Mouse (Mus musculus): ENCODE results near the gene Caln1.

The Caln1 gene

DNA sequence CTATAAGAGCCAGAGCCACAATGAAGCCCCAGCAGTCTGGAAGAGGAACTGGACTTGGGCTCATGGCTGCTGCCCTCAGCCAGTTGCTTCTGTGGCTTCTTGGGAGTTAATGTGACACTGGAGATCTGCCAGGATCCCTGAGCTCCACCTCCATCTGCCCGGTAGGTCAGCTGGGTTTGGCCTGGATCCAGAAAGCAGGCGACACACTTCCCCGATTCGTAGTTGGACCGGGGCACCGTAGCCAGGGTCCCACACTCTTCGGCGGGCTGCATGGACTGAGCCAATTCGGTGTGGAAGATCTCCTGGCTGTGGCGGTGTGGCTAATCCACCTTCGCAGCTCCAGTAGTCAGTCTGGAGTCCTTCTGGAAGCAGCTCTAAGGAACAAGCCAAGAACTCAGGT lies at the start of gene Caln1:
TSS of gene Caln1 (plus strand) at position 219 of the 400 bp plus-strand sequence.
- DNase-seq (ENCODE audit: low spot score) = no peak

GRCm38 (mm10) chr5:130319783-130320182 lies 49.5 kb upstream of the Caln1 start:
- DNase-seq (ENCODE audit: low spot score) = no peak

DNA sequence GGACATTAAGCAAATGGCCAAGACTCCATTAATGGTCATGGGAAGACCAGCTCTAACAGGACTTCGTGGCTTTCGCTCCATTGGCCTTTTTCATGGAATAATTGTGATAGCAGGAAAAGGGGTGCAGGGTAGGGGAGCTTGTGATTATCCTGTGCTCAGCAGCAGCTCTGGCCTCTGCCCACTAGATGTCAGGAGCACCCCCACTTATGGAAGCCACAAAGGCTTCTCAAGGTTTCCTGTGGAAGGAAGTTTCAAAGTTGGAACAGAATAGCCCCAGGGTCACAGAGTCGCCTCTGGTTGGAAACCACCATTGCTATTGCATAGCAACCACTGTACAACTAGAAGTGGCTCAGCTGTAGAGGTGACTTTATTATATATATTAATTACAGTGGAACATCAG lies 48.8 kb upstream of the Caln1 start:
- DNase-seq (ENCODE audit: low spot score) = no peak

GRCm38 (mm10) chr5:130325486-130325885 lies 43.8 kb upstream of the Caln1 start:
- DNase-seq (ENCODE audit: low spot score) = no peak

- no peak for DNase-seq (ENCODE audit: low spot score)
These were observed 41.5 kb upstream of the Caln1 start for GRCm38 (mm10) chr5:130327615-130328263.

DNA sequence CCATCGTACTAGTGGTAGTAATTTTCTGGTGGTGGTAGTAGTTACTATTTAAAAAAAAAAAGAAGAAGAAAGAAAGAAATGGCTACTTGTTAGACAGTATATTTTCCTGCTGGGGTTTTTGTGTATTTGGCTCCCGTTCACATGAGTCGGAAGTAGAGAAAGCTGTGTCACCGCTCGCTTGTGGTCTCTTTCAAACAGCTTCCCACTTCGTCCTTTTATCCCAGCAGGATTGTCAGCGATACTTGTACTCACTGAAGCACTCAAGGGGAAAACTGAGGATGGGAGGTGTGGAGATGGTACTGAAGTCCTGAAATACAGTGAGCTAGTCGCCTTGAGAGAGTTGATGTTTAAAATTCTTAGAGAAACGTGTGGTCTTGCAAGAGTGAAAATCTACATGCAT lies 40.9 kb upstream of the Caln1 start:
- DNase-seq (ENCODE audit: low spot score) = no peak

GRCm38 (mm10) chr5:130329889-130330288 lies 39.4 kb upstream of the Caln1 start:
- DNase-seq (ENCODE audit: low spot score) = no peak

GRCm38 (mm10) chr5:130330801-130331200 lies 38.5 kb upstream of the Caln1 start:
- no peak for DNase-seq (ENCODE audit: low spot score)

DNA sequence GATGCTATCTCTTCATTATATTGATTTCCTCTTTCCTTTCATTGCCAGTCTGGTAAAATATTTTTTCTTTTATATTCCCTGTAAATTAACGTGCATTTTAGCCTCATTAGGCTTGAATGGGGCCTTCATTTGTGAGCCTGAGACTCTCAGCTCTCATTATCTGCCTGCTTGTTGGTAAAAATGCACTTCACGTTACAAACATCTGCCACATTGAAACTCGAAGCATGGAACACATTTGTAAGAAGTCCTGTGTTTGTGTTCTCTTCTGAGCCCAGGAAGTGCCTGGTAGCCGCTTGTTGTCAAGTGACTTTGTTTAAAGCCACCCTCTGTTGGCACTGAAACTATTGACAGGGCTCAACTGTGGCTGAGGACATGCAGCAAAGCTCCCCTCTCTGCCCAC lies 38.0 kb upstream of the Caln1 start:
- no peak for DNase-seq (ENCODE audit: low spot score)

DNA sequence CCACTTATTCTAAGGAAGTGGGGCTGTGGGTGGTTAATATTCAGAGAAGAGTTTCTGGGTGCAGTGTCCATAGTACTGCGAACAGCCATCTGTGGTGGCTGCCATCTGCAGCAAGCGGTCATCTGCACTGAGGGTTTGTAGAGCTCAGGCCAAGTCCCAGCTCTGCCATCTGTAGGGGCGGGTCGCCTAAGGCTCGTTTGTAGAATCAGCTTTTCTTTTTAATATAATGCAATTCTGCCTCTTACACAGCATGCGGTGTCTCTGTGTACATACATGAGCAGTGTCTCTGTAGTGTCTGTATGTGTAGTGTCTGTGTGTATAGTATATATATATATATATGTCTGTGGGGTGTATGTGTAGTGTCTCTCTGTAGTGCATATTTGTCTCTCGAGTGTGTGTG lies 35.7 kb upstream of the Caln1 start:
- no peak for DNase-seq (ENCODE audit: low spot score)

- no peak for DNase-seq (ENCODE audit: low spot score)
These were observed 35.3 kb upstream of the Caln1 start for GRCm38 (mm10) chr5:130333971-130334370.

GRCm38 (mm10) chr5:130335462-130335861 lies 33.8 kb upstream of the Caln1 start:
- no peak for DNase-seq (ENCODE audit: low spot score)

DNA sequence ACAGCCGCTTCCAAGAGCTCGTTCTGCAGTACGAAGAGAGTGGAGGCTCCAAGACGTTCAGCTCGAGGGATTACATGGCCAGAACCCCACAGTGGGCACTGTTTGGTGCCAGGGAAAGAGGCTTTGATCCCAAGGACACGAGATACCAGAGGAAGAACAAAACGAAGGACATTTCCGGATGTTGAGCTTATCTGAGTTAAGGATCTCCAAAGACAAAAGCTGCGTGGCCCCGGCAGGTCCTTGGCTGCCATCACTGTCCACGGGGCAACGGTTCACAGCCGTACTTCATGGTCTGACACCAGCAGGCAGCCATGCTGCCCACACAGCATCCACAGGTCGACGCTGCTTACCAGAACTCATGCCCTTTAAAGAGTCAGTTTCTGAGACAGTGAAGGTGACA lies 28.6 kb upstream of the Caln1 start:
- no peak for DNase-seq (ENCODE audit: low spot score)

DNA sequence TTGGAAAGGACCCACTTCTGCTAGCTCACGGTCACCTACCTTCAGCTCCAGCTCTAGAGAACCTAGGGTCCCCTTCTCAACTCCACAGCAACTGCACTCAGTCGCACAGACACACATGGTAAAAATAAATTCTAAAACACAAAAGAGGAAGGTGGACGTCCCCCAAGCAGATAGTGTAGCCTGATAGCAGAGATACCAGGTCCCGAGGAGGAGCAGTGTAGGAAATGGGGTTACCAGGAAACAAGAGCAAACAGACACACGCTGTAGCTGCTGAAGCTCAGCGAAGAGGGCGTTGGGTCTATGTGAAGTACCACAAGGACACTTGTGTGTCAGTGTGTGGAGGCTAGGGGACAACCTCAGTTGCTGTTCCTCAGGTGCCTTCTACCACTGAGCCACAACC lies 24.3 kb upstream of the Caln1 start:
- no peak for DNase-seq (ENCODE audit: low spot score)

DNA sequence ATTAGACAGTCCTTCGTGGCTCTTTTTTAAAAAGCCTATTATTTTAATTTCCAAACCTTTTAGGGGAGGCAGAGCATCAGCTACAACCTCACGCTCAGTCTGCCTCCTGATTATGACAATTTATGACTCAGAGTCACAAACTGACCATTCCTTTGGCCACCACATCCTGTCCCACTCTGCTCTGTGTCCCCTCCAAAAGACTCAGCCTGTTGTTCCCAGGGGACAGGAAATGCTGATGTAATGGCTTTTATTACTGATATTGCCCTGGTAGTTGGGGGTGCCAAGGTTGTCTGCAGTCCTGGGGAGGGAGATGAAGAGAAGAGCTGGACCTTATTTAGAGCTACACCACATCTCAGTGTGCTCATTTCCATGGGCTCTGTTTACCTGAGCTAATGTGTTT lies 23.4 kb upstream of the Caln1 start:
- no peak for DNase-seq (ENCODE audit: low spot score)

DNA sequence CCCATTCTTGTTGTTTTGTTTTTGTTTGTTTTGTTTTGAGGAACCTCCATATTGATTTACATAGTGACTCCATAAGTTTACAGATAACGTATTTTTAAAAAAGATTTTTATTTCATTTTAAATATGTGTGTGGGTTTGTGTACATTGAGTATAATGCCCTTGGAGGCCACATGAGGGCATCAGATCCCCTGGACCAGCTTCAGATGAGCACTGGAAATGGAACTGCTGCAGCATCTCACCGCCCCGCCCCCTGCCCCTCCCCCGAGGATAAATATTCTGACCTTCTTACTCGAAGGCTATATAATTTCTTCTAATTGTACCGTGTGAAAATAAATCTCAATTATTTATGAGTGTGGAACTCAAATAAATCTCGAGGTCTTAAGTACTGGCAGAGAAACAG lies 14.0 kb upstream of the Caln1 start:
- no peak for DNase-seq (ENCODE audit: low spot score)

- DNase-seq (ENCODE audit: low spot score) = no peak
These were observed 6.1 kb upstream of the Caln1 start for GRCm38 (mm10) chr5:130363111-130363510.

DNA sequence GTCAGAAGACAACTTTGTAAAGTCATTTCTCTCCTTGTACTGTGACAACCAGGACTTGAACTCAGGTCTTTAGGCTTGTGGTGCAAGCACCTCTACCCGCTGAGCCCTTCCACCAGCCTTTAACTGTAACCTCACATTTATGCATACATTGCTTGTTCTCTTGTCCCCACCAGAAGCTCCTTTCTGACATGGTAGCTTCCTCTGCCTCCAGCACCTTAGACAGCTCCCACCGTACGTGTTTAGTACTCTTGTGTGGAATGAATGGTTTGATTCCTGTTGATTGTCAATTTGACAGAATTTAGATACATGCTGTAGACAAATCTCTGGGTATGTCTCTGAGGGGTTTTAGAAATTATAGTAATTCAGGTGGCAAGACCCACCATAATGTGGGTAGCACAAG lies 5.5 kb upstream of the Caln1 start:
- DNase-seq (ENCODE audit: low spot score) = no peak

- DNase-seq (ENCODE audit: low spot score) = no peak
These were observed 1.0 kb upstream of the Caln1 start for GRCm38 (mm10) chr5:130368236-130368635.

GRCm38 (mm10) chr5:130375411-130375810 lies 6.2 kb downstream of the Caln1 start:
- no peak for DNase-seq (ENCODE audit: low spot score)

DNA sequence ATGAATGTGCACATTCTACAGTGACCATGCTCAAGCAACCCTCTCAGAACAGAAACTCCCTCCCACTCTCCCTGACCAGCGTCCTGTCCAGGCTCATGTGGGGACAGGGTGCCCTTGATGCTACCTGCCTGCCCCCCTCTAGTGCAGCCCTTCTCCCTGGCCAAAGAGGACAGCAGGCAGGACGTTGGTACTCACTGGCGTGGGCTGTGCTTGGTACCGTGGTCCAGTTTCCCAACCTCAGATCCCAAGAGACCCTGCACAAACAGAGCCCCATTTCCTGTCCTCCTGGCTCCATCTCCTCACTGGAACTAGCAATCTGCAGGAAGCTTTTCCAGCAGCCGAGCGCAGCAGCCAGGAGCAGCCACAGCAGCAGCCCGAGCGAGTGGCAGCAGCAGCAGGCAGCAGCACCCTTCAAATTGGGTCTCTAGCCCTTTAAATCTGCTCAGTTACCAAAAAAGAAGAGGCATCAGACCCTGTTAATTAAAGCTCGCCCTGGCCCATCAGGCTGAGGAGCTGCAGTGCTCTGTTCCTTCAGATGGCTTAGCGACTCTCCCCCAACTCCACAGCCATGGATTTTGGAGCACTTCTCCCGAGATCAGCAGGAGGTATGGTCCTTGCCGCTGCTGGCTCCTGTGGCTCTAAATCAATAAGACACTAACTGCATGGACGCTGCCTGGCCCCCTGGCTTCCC lies 15.1 kb downstream of the Caln1 start, which contains the start of gene A330070K13Rik:
TSS of gene A330070K13Rik (minus strand) at position 410 of the 691 bp plus-strand sequence.
- DNase-seq (ENCODE audit: low spot score) = no peak

GRCm38 (mm10) chr5:130386418-130386817 lies 17.2 kb downstream of the Caln1 start:
- no peak for DNase-seq (ENCODE audit: low spot score)

- no peak for DNase-seq (ENCODE audit: low spot score)
These were observed 24.5 kb downstream of the Caln1 start for GRCm38 (mm10) chr5:130393618-130394355.
